Mouse (Mus musculus) left cerebral cortex, postnatal 25 days (tissue): Measurements from ENCODE around the gene Adamts4. TPM values are rescaled to one million over a fixed set of nuclear protein-coding genes. Genes with fewer than 3 reads are reported as not detected.

Experiments used
- DNase-seq, 2 experiments: peaks; one replicate each; pipeline ENCODE4 v3.0.0; 2022; ENCODE audit warnings: low spot score in 2 of 2, mixed read lengths in 1 of 2
- intact Hi-C: fragments of 180-260 bp; cut with DNase I; formaldehyde crosslinking; loops from one replicate; pipeline ENCODE4 v1.15.1; 2025
- total RNA-seq, 2 experiments: library from RNA; stranded (reverse); gene quantifications; 2 replicates each; pipeline ENCODE4 v1.2.3; 2021

Adamts4 gene
- total RNA-seq, 2 experiments from 2014 or later, result 10.9 to 12.8 TPM

DNA sequence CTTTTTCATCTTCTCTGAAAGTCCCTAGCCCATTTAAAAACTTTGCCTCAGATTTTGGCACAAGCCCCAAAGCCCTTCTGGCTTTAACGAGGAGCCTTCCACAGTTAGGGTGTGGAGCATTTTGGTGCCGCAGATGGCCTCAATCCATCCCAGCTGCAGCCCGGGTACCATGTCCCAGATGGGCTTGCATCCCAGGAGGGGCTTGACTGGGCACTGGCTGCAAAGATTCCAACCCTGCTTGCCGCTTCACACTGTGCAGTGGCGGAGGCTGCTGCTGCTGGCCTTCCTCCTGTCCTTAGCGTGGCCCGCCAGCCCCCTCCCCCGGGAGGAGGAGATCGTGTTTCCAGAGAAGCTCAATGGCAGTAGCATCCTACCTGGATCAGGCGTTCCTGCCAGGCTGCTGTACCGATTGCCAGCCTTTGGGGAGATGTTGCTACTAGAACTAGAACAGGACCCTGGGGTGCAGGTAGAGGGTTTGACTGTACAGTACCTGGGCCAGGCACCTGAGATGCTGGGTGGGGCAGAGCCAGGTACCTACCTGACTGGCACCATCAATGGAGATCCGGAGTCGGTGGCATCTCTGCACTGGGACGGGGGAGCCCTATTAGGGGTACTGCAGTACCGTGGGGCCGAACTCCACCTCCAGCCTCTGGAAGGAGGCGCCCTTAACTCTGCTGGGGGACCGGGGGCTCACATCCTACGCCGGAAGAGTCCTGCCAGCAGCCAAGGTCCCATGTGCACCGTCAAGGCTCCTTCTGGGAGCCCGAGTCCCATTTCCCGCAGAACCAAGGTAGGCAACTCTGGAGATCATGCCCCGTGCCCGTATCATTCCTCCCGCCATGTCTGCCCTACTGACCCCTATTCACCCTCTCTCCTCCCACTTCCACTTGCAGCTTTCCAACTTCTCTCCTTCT lies 716 bp downstream of the Adamts4 start, which contains the start of gene Ndufs2:
TSS of gene Ndufs2 (minus strand) at position 709 of the 914 bp plus-strand sequence.
- DNase-seq, result no peak
- intact Hi-C loops, result loop anchor here (10.0 kb wide), 1 partner anchor 356 kb away; no protein-coding TSS in a partner anchor

DNA sequence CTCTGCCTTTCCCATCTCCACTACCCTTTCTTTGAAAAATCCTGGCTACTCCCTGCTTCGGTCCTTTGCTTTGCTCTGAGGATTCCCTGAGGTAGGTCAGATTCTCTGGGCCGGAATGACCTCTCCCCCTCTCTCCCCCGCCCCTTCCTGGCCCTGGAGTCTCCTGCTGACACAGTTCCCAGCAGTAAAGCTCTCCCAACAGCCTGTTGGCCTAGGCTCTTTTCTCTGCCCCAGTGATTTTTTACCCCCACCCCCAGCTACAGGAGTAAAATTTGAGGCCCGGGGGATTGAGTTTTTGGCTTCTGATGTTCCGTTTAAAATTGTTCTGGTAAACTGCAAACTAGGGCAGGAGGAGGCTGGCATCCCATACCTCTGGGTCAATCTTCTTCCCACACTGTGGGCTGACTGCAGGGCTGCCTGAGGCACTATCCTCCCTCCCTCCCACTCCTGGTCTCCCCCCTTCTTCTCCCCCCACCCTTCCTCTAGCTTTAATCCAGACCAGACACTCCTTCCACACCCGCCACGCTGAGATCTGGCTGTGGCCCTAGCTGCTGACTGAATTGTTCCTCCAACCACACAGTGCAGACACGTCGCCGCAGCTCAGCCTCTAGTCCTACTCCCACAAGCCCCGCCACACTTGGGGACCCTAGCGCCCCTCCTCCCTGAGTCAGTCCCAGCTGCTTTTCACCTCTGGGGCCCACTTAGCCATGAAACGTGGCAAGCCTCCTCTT lies 1.5 kb downstream of the Adamts4 start:
- intact Hi-C loops, result loop anchor here (10.0 kb wide), 1 partner anchor 357 kb away; no protein-coding TSS in a partner anchor
- DNase-seq, result no peak

DNA sequence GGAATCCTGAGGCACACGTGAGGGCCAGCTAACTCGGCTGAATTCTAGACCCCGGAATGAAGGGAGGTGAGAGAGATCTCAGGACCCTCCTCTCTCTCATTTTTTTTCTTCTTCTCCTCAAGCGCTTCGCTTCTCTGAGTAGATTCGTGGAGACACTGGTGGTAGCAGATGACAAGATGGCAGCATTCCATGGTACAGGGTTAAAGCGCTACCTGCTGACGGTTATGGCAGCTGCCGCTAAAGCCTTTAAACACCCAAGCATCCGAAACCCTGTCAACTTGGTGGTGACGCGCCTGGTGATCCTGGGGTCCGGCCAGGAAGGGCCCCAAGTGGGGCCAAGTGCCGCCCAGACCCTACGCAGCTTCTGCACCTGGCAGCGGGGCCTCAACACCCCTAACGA lies 2.2 kb downstream of the Adamts4 start:
- intact Hi-C loops, result loop anchor here (10.0 kb wide), 1 partner anchor 358 kb away; no protein-coding TSS in a partner anchor
- DNase-seq, result no peak

DNA sequence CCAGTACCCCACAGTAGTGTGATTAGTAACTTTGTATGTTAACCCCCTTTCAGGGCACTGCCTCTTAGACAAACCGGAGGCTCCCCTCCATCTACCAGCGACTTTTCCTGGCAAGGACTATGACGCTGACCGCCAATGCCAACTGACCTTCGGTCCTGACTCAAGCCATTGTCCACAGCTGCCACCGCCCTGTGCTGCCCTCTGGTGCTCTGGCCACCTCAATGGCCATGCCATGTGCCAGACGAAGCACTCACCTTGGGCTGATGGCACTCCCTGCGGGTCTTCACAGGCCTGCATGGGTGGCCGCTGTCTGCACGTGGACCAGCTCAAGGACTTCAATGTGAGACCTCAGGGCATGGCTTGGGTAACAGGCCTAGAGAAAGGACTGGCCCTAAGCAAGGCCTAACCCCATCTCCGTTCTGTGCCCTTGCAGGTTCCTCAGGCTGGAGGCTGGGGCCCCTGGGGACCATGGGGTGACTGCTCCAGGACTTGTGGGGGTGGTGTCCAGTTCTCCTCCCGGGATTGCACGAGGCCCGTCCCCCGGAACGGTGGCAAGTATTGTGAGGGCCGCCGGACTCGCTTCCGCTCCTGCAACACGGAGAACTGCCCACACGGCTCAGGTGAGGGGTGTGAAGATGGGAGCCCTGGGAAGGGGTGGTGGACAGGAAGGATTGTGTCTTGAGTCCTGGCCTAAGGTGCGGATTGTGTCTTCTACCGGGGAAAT lies 6.0 kb downstream of the Adamts4 start:
- intact Hi-C loops, result loop anchor here (5.0 to 10.0 kb wide), 2 partner anchors 144 to 361 kb away; partner anchors contain the start of gene Cfap126
- DNase-seq, result no peak

DNA sequence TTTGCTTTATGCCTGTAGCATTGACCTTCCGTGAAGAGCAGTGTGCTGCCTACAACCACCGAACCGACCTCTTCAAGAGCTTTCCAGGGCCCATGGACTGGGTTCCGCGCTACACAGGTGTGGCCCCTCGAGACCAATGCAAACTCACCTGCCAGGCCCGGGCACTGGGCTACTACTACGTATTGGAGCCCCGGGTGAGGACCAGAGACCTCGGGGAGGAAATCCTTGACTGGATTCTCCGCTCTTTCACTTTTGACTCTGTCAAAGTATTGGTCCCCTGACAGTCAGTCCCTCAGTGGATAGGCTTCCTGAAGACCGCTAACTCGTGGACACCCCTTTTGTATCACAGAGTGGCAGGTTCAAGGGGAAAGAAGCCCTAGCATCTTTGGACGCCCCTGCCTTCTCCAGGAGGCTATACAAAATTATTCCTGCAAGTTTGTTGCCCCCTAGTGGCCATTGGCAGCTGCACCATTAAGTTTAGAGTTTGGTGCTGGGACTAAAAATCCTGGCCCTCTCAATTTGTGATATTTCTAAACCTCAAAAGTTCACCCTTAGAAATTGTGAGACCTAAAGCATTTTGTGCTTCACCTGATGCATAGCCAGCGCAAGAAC lies 6.8 kb downstream of the Adamts4 start:
- intact Hi-C loops, result loop anchor here (5.0 to 10.0 kb wide), 2 partner anchors 145 to 362 kb away; partner anchors contain the start of gene Cfap126
- DNase-seq, result peak; percentile 62 to 71

DNA sequence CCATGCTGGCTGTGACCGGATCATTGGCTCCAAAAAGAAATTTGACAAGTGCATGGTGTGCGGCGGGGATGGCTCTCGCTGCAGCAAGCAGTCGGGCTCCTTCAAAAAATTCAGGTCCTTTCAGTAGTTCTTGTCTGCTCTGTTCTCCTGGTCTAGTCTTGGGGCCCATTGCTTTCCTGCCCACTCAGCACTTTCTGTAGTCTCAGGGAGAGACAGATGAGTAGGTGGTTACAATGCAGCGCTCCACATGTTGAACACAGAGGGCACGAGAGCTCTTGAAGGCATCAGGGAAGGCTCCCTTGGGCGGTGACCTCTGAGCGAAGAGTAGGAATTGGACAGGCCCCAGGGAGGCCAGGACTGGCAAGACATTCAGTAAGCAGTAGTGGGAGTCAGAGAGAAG lies 7.6 kb downstream of the Adamts4 start:
- intact Hi-C loops, result loop anchor here (5.0 to 10.0 kb wide), 2 partner anchors 145 to 363 kb away; partner anchors contain the start of gene Cfap126
- no peak for DNase-seq

DNA sequence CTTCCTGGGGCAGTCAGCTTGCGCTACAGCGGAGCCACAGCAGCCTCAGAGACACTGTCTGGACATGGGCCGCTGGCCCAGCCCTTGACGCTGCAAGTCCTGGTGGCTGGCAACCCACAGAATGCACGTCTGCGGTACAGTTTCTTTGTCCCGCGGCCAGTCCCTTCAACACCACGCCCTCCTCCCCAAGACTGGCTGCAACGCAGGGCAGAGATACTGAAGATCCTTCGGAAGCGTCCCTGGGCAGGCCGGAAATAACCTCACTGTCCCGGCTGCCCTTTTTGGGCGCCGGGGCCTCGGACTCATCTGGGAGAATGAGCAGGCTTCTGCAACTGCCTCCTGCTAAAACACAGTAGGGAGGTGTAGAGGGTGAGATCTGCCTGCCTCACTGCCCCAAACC lies 8.7 kb downstream of the Adamts4 start:
- intact Hi-C loops, result loop anchor here (5.0 to 10.0 kb wide), 2 partner anchors 147 to 364 kb away; partner anchors contain the start of gene Cfap126
- DNase-seq, result no peak

DNA sequence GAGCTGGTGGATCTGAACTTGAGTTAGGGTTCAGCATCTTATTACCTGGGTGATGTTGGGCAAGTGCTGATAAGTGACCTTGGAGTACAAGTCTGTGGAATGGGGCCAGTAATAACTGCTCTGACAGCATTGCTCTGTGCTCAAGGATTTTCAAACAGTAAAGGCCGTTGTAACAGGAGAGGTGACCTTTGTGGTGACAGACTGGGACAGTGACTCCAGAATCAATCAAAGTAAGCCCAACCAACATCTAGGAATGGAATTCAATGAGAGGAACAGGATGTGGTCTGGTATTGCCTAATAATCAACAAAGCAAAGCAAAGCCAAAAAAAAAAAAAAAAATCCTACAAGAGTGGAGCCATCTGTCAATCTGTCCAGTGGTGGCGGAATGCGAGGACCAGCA lies 10.1 kb downstream of the Adamts4 start:
- DNase-seq, result no peak
- intact Hi-C loops, result no loop called here

DNA sequence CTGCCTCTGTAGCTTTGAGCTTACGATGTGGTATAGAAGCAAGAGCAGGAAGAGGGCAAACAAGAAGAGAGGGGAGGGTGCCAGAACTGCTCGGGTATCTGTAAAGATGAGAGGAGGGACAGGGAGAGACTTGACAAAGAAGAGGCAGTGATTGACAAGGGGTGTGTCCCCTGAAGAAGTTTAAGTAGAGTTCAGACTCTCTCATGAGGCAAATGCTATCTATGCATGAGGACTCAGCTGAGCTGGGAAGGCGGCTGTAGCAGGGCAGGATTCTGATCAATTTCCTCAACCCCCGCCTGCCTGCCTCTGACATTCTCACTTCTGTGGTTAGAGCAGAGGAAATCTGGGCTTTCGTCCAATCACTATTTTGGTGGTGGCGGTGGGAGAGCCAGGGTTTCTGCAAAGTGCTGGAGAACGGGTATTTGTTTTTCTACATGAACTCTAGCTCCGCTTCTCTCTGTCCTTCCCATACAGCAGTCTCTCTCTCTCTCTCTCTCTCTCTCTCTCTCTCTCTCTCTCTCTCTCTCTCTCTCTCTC lies 12.4 kb downstream of the Adamts4 start:
- peak; percentile 83 to 95 for DNase-seq
- intact Hi-C loops, result no loop called here

DNA sequence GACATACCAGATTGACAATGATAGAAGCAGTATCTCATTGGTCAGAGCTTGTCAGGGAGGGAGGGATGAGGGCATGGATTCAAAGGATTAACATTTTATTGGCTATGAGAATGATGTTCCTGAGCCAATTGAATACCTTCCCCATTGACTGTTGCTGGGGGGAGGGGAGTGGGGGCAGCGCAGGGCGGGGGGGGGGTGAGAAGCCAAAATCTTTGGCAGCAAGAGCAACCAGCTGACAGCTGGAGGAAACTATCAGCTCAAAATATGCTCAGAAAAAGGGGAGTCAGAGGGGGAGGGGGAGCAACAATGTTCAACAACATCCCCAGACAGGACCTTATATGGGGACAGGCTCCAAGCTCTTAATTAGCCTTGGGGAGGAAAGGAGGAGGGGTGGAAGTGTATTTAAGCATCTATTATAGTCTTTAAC lies 13.0 kb downstream of the Adamts4 start:
- intact Hi-C loops, result no loop called here
- peak; percentile 42 to 76 for DNase-seq

DNA sequence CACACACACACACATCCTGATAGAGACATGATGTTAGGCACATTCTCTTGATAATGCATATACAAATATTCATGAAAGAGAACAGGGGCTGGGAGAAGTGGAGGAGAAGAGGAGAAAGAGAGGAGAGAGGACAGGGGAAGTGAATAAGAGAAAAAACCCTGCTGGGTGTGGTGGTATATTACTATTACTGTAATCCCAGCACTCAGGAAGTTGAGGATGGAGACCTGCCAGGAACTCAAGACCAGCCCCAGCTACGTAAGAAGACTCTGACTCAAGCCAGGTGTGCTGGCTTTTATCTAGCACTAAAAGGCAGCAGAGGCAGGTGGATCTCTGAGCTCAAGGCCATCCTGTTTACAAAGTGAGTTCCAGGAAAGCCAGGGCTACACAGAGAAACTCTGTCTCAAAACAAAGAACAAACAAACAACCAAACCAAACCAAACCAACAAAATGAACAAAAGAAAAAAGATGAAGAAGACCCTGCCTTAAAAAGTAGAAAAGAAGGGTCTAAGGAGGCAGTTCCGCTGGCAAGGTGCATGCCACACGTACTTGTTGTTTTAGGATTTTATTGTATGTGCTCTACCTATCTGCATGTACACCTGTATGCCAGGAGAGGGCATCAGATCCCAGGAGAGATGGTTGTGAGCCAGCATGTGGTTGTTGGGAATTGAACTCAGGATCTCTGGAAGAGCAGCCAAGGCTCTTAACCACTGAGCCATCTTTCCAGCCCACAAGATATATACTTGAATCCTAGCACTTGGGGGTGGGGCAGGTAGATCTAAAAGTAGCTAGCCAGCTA lies 13.6 kb downstream of the Adamts4 start:
- intact Hi-C loops, result no loop called here
- DNase-seq, result no peak

DNA sequence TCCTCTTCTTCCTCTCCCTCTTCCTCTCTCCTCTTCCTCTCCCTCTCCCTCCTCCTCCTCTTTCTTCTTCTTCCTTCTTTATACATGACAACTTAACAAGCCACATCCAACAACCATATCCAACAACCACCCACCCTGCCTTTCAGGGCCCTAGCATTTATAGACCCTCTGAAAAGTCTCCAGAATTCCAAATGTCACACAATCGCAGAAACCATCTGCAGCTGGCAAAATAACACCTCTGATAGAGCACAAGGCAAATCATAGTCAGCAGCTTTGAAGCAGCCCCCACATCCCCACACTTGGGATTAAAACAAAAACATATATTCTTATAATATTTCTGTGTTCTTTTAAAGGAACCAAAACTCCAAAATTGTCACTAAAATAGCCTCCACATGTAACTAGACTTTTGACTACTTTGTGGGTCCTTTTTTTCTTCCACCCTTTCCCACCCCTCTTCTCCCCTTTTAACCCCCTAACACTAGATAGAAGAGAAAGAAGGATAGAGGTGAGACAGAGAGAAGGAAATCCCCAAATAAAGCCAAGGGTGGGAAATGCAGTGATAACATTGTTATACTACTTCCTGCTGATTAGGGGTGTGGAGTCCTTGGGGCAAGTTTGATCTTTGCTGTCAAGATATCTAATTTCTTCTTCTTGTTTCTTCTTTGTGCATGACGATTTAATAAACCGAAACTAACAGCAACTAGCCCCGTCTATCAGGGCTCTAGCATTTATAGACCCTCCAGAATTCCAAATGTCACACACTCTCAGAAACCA lies 15.9 kb downstream of the Adamts4 start:
- peak in 1 of 2 experiments; percentile 84 for DNase-seq
- intact Hi-C loops, result no loop called here

DNA sequence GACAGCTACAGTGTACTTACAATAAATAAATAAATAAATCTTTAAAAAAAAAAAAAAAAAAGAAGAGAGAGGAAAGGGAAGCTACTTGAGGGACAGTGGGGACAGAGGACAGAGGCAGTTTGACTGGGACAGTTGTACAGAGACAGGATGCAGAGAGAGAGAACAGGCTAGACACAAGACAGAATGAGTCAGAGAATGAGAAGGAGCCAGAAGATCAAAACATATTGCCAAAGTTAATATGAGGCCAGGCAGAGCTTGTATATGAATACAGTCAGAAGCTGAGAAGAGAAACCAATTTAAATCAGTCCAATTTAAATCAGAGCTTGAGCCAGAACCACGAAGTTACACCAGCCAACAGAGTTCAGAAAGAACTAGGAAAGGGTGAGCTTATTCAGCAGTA lies 18.1 kb downstream of the Adamts4 start:
- DNase-seq, result no peak
- intact Hi-C loops, result no loop called here

DNA sequence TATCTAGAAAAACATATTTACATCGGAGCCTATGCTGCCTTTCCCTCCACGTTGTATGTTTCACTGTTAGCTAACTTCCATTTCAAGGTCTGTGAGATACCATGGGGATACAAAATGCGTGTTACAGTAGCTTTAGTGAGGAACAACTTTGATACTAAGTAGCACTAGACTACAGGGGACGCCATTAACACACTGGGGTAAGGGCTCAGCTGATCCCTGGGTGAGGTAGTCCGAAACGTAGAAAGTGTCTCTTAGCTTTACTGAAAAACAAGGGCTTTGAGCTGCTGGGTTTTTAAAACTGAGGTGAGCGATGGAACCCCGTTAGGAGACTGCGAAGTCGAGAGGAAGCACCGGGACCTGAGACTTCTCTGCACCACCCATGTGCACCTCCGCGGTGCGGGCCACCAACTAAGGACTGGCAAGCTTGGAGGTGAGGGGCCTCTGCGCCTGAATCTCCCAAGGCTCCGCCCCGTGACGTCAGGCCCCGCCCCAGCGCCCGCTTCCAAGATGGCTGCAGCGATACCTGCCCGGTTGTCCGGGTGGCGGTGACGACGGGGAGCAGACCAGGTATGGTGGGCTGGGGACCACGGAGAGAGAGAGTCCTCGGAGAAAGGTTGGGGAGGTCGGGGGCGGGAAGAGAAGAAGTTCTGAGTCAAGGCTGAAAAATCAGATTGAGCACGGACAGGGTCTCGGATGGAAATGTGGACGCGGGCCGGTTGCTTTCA lies 19.8 kb downstream of the Adamts4 start, which contains the start of gene B4galt3:
TSS of gene B4galt3 (plus strand) at position 481 of the 725 bp plus-strand sequence.
- intact Hi-C loops, result no loop called here
- DNase-seq, result peak; percentile 95 to 96

DNA sequence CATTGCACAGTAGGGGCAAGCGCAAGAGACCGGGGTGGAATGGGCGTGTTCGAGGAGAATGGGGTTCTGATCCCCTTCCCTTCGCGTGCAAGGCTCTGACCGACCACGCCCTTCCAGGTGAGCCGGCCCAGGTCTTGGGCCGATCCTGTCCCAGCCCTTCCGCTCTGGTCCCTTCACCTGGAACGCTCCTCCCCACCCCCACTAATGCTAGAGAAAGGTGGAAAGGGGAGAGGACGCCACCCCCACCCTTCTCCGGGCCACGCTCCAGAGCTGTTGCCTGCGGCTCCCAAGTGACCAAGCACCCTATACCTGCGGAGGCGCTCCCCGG lies 20.3 kb downstream of the Adamts4 start:
- DNase-seq, result no peak
- intact Hi-C loops, result no loop called here

DNA sequence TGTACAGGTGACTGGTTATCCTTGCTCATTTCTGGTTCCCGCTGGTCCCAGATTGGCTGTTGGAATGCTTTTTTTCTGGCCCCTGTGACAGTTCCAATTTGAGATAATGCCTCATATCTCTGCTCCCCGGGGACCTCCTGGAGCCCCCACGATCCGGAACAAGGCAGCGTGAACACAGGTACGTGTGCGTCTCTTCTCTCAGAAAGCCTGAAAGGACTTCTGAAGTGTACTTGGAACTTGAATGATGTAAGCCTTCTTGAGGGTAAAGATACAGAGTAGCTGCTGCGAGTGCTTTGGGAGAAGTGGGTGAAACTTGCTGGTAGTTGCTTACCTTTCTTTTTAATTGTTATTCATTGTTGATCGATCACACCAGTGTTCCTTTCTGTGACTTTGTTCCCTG lies 21.0 kb downstream of the Adamts4 start:
- intact Hi-C loops, result no loop called here
- DNase-seq, result no peak

DNA sequence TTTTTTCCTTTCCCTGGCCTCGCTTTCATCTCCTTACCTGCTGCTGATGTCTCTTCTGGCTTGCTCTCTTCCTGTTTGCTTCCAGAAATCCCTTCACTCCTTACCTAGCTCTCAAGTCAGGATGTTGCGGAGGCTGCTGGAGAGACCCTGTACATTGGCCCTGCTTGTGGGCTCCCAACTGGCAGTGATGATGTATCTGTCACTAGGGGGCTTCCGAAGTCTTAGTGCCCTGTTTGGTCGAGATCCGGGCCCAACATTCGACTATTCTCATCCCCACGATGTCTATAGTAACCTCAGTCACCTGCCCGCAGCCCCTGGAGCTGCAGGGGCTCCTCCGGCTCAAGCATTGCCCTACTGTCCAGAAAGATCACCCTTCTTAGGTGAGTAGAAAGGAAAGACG lies 21.4 kb downstream of the Adamts4 start:
- DNase-seq, result no peak
- intact Hi-C loops, result no loop called here
